Mouse (Mus musculus) C2C12 (cell line): ENCODE measurements around the gene Etfb. TPM values are rescaled to one million over a fixed set of nuclear protein-coding genes. Genes with fewer than 3 reads are reported as not detected.

Experiments
- H3K27me3 ChIP-seq: one replicate; pipeline ENCODE4 v1.6.1; 2011; ENCODE audit not compliant: control insufficient read depth, insufficient read depth, insufficient read length
- H3K36me3 ChIP-seq: one replicate; pipeline ENCODE4 v1.6.1; 2011; ENCODE audit not compliant: control insufficient read depth, insufficient read depth
- H3K4me3 ChIP-seq: one replicate; pipeline ENCODE4 v1.5.1; 2011; ENCODE audit warnings: mild to moderate bottlenecking, control low read depth; ENCODE audit not compliant: poor library complexity, insufficient read depth, severe bottlenecking
- H3K79me2 ChIP-seq: one replicate; pipeline ENCODE4 v1.6.1; 2011; ENCODE audit not compliant: control insufficient read depth, insufficient read depth
- H3K79me3 ChIP-seq: one replicate; pipeline ENCODE4 v1.6.1; 2011; ENCODE audit warnings: low read depth, control low read depth
- H3ac ChIP-seq: one replicate; pipeline ENCODE3; 2011; ENCODE audit warnings: low read depth; ENCODE audit not compliant: control insufficient read depth, insufficient read length
- CEBPB ChIP-seq: IDR thresholded peaks from one replicate; pipeline ENCODE4 v1.6.1; 2011; ENCODE audit warnings: low read depth, mild to moderate bottlenecking, control low read depth, moderate library complexity
- CTCF ChIP-seq: IDR thresholded peaks from one replicate; pipeline ENCODE4 v1.5.1; 2011; ENCODE audit not compliant: control insufficient read depth, insufficient read depth, insufficient read length
- FOSL1 ChIP-seq: IDR thresholded peaks from one replicate; pipeline ENCODE4 v1.8.0; 2011; ENCODE audit warnings: mild to moderate bottlenecking, low read length; ENCODE audit not compliant: poor library complexity, insufficient read depth, severe bottlenecking
- MAX ChIP-seq: IDR thresholded peaks from one replicate; pipeline ENCODE4 v1.6.1; 2011; ENCODE audit warnings: mild to moderate bottlenecking, control low read depth
- MYOD1 ChIP-seq: IDR thresholded peaks from one replicate; pipeline ENCODE4 v1.6.1; 2011; ENCODE audit warnings: low read depth; ENCODE audit not compliant: control insufficient read depth, insufficient read length
- MYOG ChIP-seq: IDR thresholded peaks from one replicate; pipeline ENCODE4 v1.6.1; 2011; ENCODE audit not compliant: control insufficient read depth, insufficient read length; ENCODE audit errors: extremely low read depth
- USF1 ChIP-seq: IDR thresholded peaks from one replicate; pipeline ENCODE4 v1.6.1; 2011; ENCODE audit warnings: low read depth, mild to moderate bottlenecking, control low read depth, moderate library complexity
- polyA plus RNA-seq: library from polyadenylated mRNA; unstranded; fragments of >200 nt; fragmentation: generic; extraction: Trizol; gene quantifications from one replicate; pipeline ENCODE4 v1.2.1, GENCODE M21; 2012; ENCODE audit warnings: missing spikeins

The Etfb gene
- polyA plus RNA-seq, 1 experiment = 296 TPM

- Histone ChIP-seq H3K79me3 (no peaks in the 10 kb centered on the region), H3ac (no peak overlapping the region), H3K27me3 (no peaks in the 10 kb centered on the region), H3K79me2 (no peaks in the 10 kb centered on the region), H3K4me3 (no peak overlapping the region), H3K36me3 (no peaks in the 10 kb centered on the region)
- TF ChIP-seq MAX = no peak
These were observed 26.6 kb upstream of the Etfb start for GRCm38 (mm10) chr7:43417298-43417697.

DNA sequence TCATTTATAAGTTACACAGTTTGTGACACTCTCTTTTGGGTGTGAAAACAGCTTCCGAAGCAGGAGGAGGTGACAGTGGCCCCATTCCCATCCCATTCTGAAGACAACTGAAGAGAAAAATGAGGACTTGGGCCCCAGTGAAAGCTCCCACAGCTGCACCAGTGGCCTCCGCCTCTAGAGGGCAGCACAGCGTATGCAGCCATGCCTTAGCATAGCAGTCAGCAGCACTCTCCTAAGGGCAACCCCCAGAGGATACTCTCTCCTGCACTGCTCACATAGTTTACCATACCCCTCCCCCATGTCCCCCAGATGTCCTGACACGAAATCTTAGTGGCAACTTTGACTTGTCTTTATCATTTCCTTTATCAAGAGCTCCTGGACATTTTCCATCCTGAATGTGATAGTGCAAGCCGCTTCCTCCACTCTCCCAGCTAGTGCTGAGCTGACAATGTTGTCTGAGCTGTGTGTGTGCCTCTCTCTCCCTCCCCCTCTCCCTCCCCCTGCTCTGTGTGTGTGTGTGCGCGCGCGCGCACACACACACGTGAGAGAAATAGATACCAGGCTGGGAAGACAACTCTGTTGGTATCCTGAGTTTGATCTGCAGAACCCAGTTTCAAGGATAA lies 20.8 kb upstream of the Etfb start:
- Histone ChIP-seq H3K4me3 (no peak overlapping the region), H3ac (no peak overlapping the region), H3K27me3 (no peaks in the 10 kb centered on the region)

DNA sequence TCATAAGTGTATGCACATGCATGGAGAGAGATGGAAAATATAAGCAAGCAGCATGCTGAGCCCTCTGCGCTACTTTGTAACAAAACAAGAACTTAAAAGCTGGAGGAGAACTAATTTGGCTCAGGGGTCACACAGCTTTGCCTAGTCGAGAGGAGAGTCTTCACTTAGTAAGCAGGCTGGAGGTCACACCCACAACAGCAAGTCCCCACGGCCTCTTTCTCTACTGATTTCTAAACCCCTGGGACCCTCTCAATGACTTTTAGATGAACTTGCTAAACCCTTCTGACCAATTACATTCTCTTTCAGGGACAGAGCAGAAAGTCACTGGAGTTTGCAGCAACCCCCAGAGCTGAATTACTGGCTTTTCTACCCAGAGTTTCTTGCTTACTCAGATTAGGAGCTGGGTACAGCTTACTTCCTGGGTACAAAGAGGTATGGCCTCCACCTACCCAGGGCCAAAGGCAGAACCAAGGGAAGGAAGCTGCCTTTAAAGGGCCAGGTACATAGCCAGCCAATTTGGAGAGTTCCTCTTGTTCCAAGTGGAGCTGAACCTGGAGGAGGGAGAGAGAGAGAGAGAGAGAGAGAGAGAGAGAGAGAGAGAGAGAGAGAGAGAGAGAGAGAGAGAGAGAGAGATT lies 19.8 kb upstream of the Etfb start:
- Histone ChIP-seq H3K27me3 (no peaks in the 10 kb centered on the region), H3K79me2 (no peaks in the 10 kb centered on the region), H3K36me3 (no peaks in the 10 kb centered on the region), H3ac (no peak overlapping the region), H3K79me3 (no peaks in the 10 kb centered on the region), H3K4me3 (no peak overlapping the region)
- TF ChIP-seq CTCF (no peak), MYOG (no peak), CEBPB (no peak), MAX (no peak), USF1 (no peak), FOSL1 (no peak)

More for the DNA sequence above, 20.8 kb upstream of the Etfb start:
- H3K36me3 ChIP-seq = no peaks in the 10 kb centered on the region
- no peaks in the 10 kb centered on the region for H3K79me2 ChIP-seq
- peak; percentile 90 for TF ChIP-seq CTCF
- no peak for TF ChIP-seq USF1
- no peaks in the 10 kb centered on the region for H3K79me3 ChIP-seq

DNA sequence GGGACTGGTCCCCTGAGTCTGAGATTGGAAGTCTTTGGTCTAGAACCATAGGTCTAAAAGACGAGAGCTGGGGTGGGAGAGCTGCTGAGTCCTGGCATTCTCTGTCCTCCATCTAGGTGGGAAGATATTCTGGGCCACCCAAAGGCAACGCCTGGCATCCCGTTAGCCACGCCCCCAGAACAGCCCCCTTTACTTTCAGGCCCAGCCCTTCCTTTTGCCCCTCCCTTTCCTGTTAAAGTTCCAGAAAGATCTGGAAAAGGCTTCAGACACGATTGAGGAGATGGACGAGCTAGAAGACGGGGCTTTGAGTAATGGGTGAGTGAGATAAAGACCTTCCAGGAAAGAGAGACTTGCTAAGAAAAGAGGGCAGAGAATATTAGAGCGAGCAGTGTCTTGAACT lies 16.5 kb upstream of the Etfb start, which contains the start of gene Lim2:
Lim2 (plus strand) TSS at position 265 of the 400 bp plus-strand sequence.
- H3ac ChIP-seq = no peak within 1 kb of the TSS
- H3K79me2 ChIP-seq = no peaks in the 10 kb centered on the region
- no peaks in the 10 kb centered on the region for H3K27me3 ChIP-seq
- no peaks in the 10 kb centered on the region for H3K36me3 ChIP-seq
- TF ChIP-seq MAX (no peak), MYOD1 (no peak), CEBPB (no peak), CTCF (no peak), USF1 (no peak), FOSL1 (no peak), MYOG (no peak)
- H3K4me3 ChIP-seq = no peak within 1 kb of the TSS
- H3K79me3 ChIP-seq = no peaks in the 10 kb centered on the region

DNA sequence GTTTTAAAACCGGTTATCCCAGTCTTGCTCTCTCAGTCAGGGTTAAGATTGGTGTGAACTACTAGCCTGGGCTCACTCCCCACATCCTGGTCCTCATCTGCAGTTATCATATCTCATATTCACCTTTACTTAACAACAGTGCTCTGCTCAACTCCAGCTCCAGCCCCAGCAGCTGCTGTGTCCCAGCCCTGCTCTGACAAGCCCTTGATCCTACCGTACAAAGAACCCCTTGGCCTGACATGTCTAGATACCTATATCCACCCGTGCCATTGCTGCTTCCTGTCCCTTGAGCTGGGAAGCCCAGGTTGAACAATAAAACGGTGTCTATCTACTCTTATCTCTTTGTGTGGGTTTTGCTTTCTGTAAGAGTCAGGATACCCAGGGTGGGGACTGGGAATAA lies 14.4 kb upstream of the Etfb start:
- H3K4me3 ChIP-seq = no peak overlapping the region
- H3ac ChIP-seq = no peak overlapping the region
- no peaks in the 10 kb centered on the region for H3K79me3 ChIP-seq
- no peak for TF ChIP-seq MYOD1
- no peak for TF ChIP-seq FOSL1
- no peak for TF ChIP-seq MAX
- no peak for TF ChIP-seq CEBPB
- no peak for TF ChIP-seq CTCF
- no peak for TF ChIP-seq USF1
- no peak for TF ChIP-seq MYOG
- no peaks in the 10 kb centered on the region for H3K79me2 ChIP-seq
- no peaks in the 10 kb centered on the region for H3K36me3 ChIP-seq
- H3K27me3 ChIP-seq = no peaks in the 10 kb centered on the region

GRCm38 (mm10) chr7:43432891-43433290 lies 11.0 kb upstream of the Etfb start:
- Histone ChIP-seq H3K79me3 (no peaks in the 10 kb centered on the region), H3K79me2 (no peaks in the 10 kb centered on the region), H3ac (no peak overlapping the region), H3K4me3 (no peak overlapping the region), H3K36me3 (no peaks in the 10 kb centered on the region), H3K27me3 (no peaks in the 10 kb centered on the region)
- TF ChIP-seq FOSL1 (no peak), CTCF (no peak), CEBPB (no peak), MYOG (no peak), MYOD1 (no peak), MAX (no peak), USF1 (no peak)
